Mouse (Mus musculus) stomach, embryonic 14.5 days (tissue): ENCODE data around the gene Catsperz. TPM values are rescaled to one million over a fixed set of nuclear protein-coding genes. Genes with fewer than 3 reads are reported as not detected.
A peak's percentile ranks its signal among the peaks of the same experiment; 100 is the strongest.
"Not testable (repeated sequence)": the region's sequence is repeated elsewhere in the genome, so short reads cannot be mapped to it uniquely, and the experiment has no call there.

Experiments
- ATAC-seq: fragments of 200-750 bp; cut with Nextera tagmentation; 2 replicates; pipeline ENCODE4 v1.8.0; 2017; ENCODE audit warnings: low read depth, moderate TSS enrichment; ENCODE audit not compliant: insufficient number of reproducible peaks, insufficient read depth, low FRiP score
- H3K27ac ChIP-seq: fragments of 300-500 bp; sonication (generic); 2 replicates; pipeline ENCODE4 v1.5.1; 2014; ENCODE audit warnings: mild to moderate bottlenecking, low read length, moderate library complexity, mixed read lengths
- H3K27me3 ChIP-seq: fragments of 300-500 bp; sonication (generic); 2 replicates; pipeline ENCODE4 v1.6.1; 2014; ENCODE audit warnings: low read length, control low read depth, mixed read lengths; ENCODE audit not compliant: control insufficient read depth, insufficient read depth
- H3K36me3 ChIP-seq: fragments of 300-500 bp; sonication (generic); 2 replicates; pipeline ENCODE4 v1.6.1; 2014; ENCODE audit warnings: mild to moderate bottlenecking, control low read depth, low read length, moderate library complexity, mixed read lengths; ENCODE audit not compliant: control insufficient read depth, insufficient read depth
- H3K4me1 ChIP-seq: fragments of 300-500 bp; sonication (generic); 2 replicates; pipeline ENCODE4 v1.6.1; 2014; ENCODE audit warnings: low read length, control low read depth, mixed read lengths; ENCODE audit not compliant: control insufficient read depth, insufficient read depth
- H3K4me2 ChIP-seq: fragments of 300-500 bp; sonication (generic); replicated peaks from 2 replicates; pipeline ENCODE4 v1.6.1; 2014; ENCODE audit warnings: low read depth, low read length, control low read depth
- H3K4me3 ChIP-seq: fragments of 300-500 bp; sonication (generic); 2 replicates; pipeline ENCODE4 v1.5.1; 2014; ENCODE audit warnings: low read depth, low read length, control low read depth
- H3K9ac ChIP-seq: fragments of 300-500 bp; sonication (generic); replicated peaks from 2 replicates; pipeline ENCODE4 v1.6.1; 2014; ENCODE audit warnings: low read depth, mild to moderate bottlenecking, control low read depth, low read length, moderate library complexity, mixed read lengths
- H3K9me3 ChIP-seq: fragments of 300-500 bp; sonication (generic); 2 replicates; pipeline ENCODE4 v1.6.1; 2016; ENCODE audit warnings: low read depth, low read length, control low read depth; ENCODE audit not compliant: control insufficient read depth
- WGBS: fragments of 180-500 bp; shearing (Covaris S2); extraction: QIAGEN DNeasy Blood & Tissue Kit; methylation state at CpG from one replicate; pipeline ENCODE4 v1.1.7; 2014; 5-methylcytosine and 5-hydroxymethylcytosine counted together
- polyA plus RNA-seq: library from polyadenylated mRNA; unstranded; fragments of >200 nt; fragmentation: Nextera tagmentation; extraction: Ambion mirVana; gene quantifications from 2 replicates; pipeline ENCODE4 v1.2.1, GENCODE M21; 2014

The Catsperz gene
- polyA plus RNA-seq, 1 experiment from 2014 or later = 1.5 TPM

- peaks cover 12% of the 10 kb centered on the region for H3K4me1 ChIP-seq
- WGBS = 72% methylated on average over 4 of the region's 4 CpGs
- peaks cover 19% of the 10 kb centered on the region for H3K36me3 ChIP-seq
- H3K9ac ChIP-seq = 0 out of 2 replicates have a peak overlapping the region, but pooled peaks have one; percentile 6
- no peak overlapping the region for H3K4me2 ChIP-seq
- no peak for ATAC-seq
- no peaks in the 10 kb centered on the region for H3K9me3 ChIP-seq
- no peak overlapping the region for H3K4me3 ChIP-seq
- H3K27me3 ChIP-seq = no peaks in the 10 kb centered on the region
- H3K27ac ChIP-seq = no peak overlapping the region
Observed at GRCm38 (mm10) chr19:6916496-6916895, 8.7 kb downstream of the Catsperz start.

GRCm38 (mm10) chr19:6915276-6915675 lies 9.9 kb downstream of the Catsperz start:
- Histone ChIP-seq H3K27ac (no peak overlapping the region), H3K4me2 (no peak overlapping the region), H3K4me1 (peaks cover 12% of the 10 kb centered on the region), H3K9ac (no peak overlapping the region), H3K36me3 (peaks cover 24% of the 10 kb centered on the region), H3K27me3 (no peaks in the 10 kb centered on the region), H3K9me3 (no peaks in the 10 kb centered on the region), H3K4me3 (no peak overlapping the region)
- WGBS = 83% methylated on average over 4 of the region's 4 CpGs
- ATAC-seq = no peak

DNA sequence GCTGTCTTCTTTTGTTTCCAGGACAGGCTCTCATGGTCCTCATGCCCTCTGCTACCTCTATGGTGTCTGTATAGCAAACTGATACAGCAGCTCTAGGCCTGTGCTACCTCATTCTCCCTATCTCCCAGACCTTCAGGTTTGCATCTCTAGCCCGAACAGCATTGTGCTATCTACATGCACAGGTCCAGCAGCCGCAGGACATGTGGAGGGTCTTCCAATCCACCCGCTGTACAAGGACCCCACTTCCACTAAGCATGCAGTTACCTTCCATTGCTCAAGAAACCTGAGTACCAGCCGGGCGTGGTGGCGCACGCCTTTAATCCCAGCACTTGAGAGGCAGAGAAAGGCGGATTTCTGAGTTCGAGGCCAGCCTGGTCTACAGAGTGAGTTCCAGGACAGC lies 10.6 kb downstream of the Catsperz start:
- Histone ChIP-seq H3K27ac (no peak overlapping the region), H3K4me2 (no peak overlapping the region), H3K4me1 (peaks cover 7% of the 10 kb centered on the region; the same call in 1 of the 2 replicates), H3K9me3 (no peaks in the 10 kb centered on the region), H3K27me3 (no peaks in the 10 kb centered on the region), H3K36me3 (peaks cover 24% of the 10 kb centered on the region), H3K4me3 (no peak overlapping the region), H3K9ac (no peak overlapping the region)
- 90% methylated on average over 9 of the region's 9 CpGs for WGBS
- no peak for ATAC-seq

GRCm38 (mm10) chr19:6913991-6914390 lies 11.2 kb downstream of the Catsperz start:
- Histone ChIP-seq H3K27ac (no peak overlapping the region), H3K27me3 (no peaks in the 10 kb centered on the region), H3K4me3 (no peak overlapping the region), H3K9me3 (no peaks in the 10 kb centered on the region), H3K4me2 (no peak overlapping the region), H3K36me3 (peaks cover 24% of the 10 kb centered on the region), H3K9ac (no peak overlapping the region), H3K4me1 (peaks cover 7% of the 10 kb centered on the region; the same call in 1 of the 2 replicates)
- 83% methylated on average over 11 of the region's 11 CpGs for WGBS
- ATAC-seq = no peak

- H3K27ac ChIP-seq = no peak overlapping the region
- H3K4me2 ChIP-seq = no peak overlapping the region
- WGBS = 76% methylated on average over 6 of the region's 6 CpGs
- H3K36me3 ChIP-seq = peaks cover 24% of the 10 kb centered on the region
- no peaks in the 10 kb centered on the region for H3K9me3 ChIP-seq
- peaks cover 13% of the 10 kb centered on the region; the same call in 1 of the 2 replicates for H3K4me1 ChIP-seq
- H3K4me3 ChIP-seq = no peak overlapping the region
- no peak for ATAC-seq
- no peak overlapping the region for H3K9ac ChIP-seq
- no peaks in the 10 kb centered on the region for H3K27me3 ChIP-seq
Observed at GRCm38 (mm10) chr19:6913036-6913435, 12.1 kb downstream of the Catsperz start.

DNA sequence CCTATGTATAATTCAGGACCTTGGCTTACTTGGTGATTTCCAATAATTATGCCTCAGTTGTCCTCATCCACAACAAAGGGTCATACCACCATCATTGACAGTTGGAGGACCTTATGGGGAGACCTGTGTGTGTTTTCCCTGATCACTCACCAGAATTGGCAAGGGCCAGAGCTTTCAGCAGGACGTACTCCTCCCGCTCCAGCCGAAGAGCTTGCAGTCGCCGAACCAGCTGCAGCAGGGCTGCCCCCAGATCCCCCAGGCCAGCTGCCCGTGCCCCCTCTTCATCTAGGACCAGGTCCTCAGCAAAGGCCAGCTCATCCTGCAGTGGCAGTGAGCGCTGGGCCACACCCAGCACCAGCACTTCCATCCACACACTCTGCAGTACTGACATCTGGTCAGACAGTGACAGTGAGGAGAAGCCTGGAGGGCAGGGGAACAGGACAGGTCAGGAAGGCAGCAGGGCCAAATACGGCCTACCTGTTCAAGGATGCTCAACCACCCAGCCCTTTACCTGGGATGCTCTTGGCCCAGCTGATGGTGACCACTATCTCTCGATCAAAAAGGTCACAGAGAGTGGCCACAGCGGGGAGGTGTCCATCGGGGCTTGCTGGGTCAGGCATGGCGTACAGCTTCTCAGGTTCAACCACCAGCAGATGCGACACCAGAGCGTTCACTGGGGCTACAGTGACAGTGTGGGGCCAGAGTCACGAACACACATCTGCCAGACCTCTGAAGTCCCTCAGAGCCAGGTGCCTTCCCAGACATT lies 12.8 kb downstream of the Catsperz start:
- Histone ChIP-seq H3K4me1 (peaks cover 20% of the 10 kb centered on the region; the same call in 1 of the 2 replicates), H3K9me3 (no peaks in the 10 kb centered on the region), H3K27me3 (no peaks in the 10 kb centered on the region), H3K36me3 (peaks cover 24% of the 10 kb centered on the region), H3K4me3 (no peak overlapping the region), H3K27ac (no peak overlapping the region), H3K4me2 (no peak overlapping the region), H3K9ac (no peak overlapping the region)
- WGBS = 88% methylated on average over 15 of the region's 15 CpGs
- ATAC-seq = no peak

GRCm38 (mm10) chr19:6911101-6912074 lies 13.8 kb downstream of the Catsperz start:
- no peak for ATAC-seq
- H3K4me3 ChIP-seq = peak overlapping the region; percentile 57; the same call in 1 of the 2 replicates
- peaks cover 20% of the 10 kb centered on the region; the same call in 1 of the 2 replicates for H3K4me1 ChIP-seq
- no peak overlapping the region for H3K27ac ChIP-seq
- H3K4me2 ChIP-seq = peak overlapping the region; percentile 88
- H3K9ac ChIP-seq = no peak overlapping the region; the same call in 1 of the 2 replicates
- H3K27me3 ChIP-seq = no peaks in the 10 kb centered on the region
- H3K36me3 ChIP-seq = peaks cover 31% of the 10 kb centered on the region
- no peaks in the 10 kb centered on the region for H3K9me3 ChIP-seq
- WGBS = 88% methylated on average over 19 of the region's 19 CpGs

- peak overlapping the region; percentile 99 for H3K27ac ChIP-seq
- ATAC-seq = peak; percentile 34; the same call in 1 of the 2 replicates
- H3K9ac ChIP-seq = peak overlapping the region; percentile 45
- peaks cover 20% of the 10 kb centered on the region; the same call in 1 of the 2 replicates for H3K4me1 ChIP-seq
- under 1% methylated on average over 30 of the region's 30 CpGs for WGBS
- peak overlapping the region; percentile 57 for H3K4me3 ChIP-seq
- peaks cover 38% of the 10 kb centered on the region for H3K36me3 ChIP-seq
- peak overlapping the region; percentile 88 for H3K4me2 ChIP-seq
- H3K9me3 ChIP-seq, H3K27me3 ChIP-seq: not testable (repeated sequence)
Observed at GRCm38 (mm10) chr19:6910306-6910705, 14.9 kb downstream of the Catsperz start.
